Mouse (Mus musculus) hindbrain, embryonic 15.5 days (tissue): ENCODE data around the gene Srpr. TPM values are rescaled to one million over a fixed set of nuclear protein-coding genes. Genes with fewer than 3 reads are reported as not detected.
A peak's percentile ranks its signal among the peaks of the same experiment; 100 is the strongest.

Experiments used
- ATAC-seq: fragments of 200-750 bp; cut with Nextera tagmentation; 2 replicates; pipeline ENCODE4 v1.8.0; 2017; ENCODE audit warnings: low read depth, moderate number of reproducible peaks, moderate TSS enrichment; ENCODE audit not compliant: low FRiP score
- H3K27ac ChIP-seq: fragments of 300-500 bp; sonication (generic); replicated peaks from 2 replicates; pipeline ENCODE4 v1.5.1; 2015; ENCODE audit warnings: mild to moderate bottlenecking, inconsistent platforms
- H3K27me3 ChIP-seq: fragments of 300-500 bp; sonication (generic); 2 replicates; pipeline ENCODE4 v1.6.1; 2015; ENCODE audit warnings: control low read depth, inconsistent platforms
- H3K36me3 ChIP-seq: fragments of 300-500 bp; sonication (generic); 2 replicates; pipeline ENCODE4 v1.6.1; 2015; ENCODE audit warnings: control low read depth, inconsistent platforms
- H3K4me1 ChIP-seq: fragments of 300-500 bp; sonication (generic); replicated peaks from 2 replicates; pipeline ENCODE4 v1.6.1; 2015; ENCODE audit warnings: control low read depth, inconsistent platforms
- H3K4me2 ChIP-seq: fragments of 300-500 bp; sonication (generic); 2 replicates; pipeline ENCODE4 v1.6.1; 2015; ENCODE audit warnings: moderate library complexity, mild to moderate bottlenecking, inconsistent platforms
- H3K4me3 ChIP-seq: fragments of 300-500 bp; sonication (generic); 2 replicates; pipeline ENCODE4 v1.5.1; 2015; ENCODE audit warnings: mild to moderate bottlenecking, inconsistent platforms
- H3K9ac ChIP-seq: fragments of 300-500 bp; sonication (generic); 2 replicates; pipeline ENCODE4 v1.6.1; 2015; ENCODE audit warnings: inconsistent platforms
- H3K9me3 ChIP-seq: fragments of 300-500 bp; sonication (generic); 2 replicates; pipeline ENCODE4 v1.6.1; 2016; ENCODE audit warnings: control low read depth, inconsistent platforms
- WGBS: fragments of 180-500 bp; shearing (Covaris S2); methylation state at CpG from one replicate; pipeline ENCODE4 v1.1.7; 2015; 5-methylcytosine and 5-hydroxymethylcytosine counted together
- polyA plus RNA-seq: library from polyadenylated mRNA; unstranded; fragments of >200 nt; fragmentation: Nextera tagmentation; extraction: Ambion mirVana; gene quantifications from 2 replicates; pipeline ENCODE4 v1.2.1, GENCODE M21; 2015

The Srpr gene
- polyA plus RNA-seq, 1 experiment from 2014 or later, result 62.3 TPM

DNA sequence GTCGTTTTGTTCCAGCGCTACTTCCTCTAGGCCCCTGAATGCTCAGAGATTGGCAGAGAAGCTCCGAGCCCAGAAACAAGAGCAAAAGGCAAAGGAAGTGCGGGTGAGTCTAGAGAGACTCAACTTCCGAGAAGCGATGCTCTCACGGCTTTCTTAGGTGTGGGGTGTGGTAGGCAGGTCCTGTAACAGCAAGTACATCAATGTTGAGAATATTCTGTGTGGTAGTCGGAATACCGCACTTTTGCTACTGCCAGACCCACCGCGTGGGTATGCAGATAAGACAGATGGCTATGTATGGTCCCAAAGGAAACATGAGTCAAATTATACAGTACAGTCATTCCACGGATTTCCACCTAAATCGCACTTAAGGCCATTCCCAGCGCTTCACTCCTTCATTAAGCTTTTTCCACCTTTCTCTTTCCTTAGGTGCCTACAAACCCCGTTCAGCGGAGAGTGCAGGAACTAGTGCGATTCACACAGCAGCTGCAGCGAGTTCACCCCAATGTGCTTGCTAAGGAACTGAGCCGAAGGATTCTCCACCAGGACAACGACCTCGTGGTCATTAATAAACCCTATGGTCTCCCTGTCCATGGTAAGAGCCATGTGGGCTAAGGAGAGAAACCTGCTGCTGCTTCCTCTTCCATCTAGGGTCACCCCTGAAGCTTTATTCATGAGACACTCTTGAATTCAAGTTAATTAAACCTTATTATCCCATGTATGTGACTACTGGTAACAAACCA, 68.2 kb downstream of the Srpr start:
- H3K4me1 ChIP-seq, result peaks cover 22% of the 10 kb centered on the region
- no peaks in the 10 kb centered on the region for H3K27me3 ChIP-seq
- peak overlapping the region; percentile 66 for H3K4me2 ChIP-seq
- peak overlapping the region; percentile 79 for H3K27ac ChIP-seq
- H3K4me3 ChIP-seq, result peak overlapping the region; percentile 94
- H3K36me3 ChIP-seq, result peaks cover 8% of the 10 kb centered on the region
- WGBS, result 1% methylated on average over 21 of the region's 21 CpGs
- H3K9ac ChIP-seq, result peak overlapping the region; percentile 67
- ATAC-seq, result peak; percentile 65
- H3K9me3 ChIP-seq, result no peaks in the 10 kb centered on the region

DNA sequence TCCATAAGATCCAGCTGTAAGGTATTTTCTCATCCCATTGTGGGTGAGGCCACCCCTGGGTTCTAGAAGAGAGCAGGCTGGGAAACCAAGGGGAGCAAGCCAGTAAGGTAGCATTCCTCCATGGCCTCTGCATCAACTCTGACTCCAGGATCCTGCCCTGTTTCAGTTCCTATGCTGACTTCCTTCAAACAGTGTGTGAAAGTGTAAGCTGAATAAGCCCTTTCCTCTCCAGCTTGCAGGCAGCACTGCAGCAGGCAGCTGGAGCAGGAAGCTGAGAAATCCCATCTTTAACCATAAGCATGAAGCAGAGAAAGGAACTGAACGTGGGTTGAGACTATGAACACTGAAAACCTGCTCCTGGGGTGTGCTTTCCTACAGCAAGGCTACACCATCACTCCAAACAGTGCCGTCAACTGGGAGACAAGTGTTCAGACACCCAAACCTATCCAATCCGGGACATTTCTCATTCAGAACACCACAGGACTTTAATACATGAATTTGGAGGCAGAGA, 77.9 kb downstream of the Srpr start:
- no peaks in the 10 kb centered on the region for H3K4me1 ChIP-seq
- H3K4me3 ChIP-seq, result no peak overlapping the region
- no peak overlapping the region for H3K9ac ChIP-seq
- ATAC-seq, result no peak
- no peaks in the 10 kb centered on the region for H3K9me3 ChIP-seq
- H3K27ac ChIP-seq, result no peak overlapping the region
- H3K4me2 ChIP-seq, result no peak overlapping the region
- WGBS, result 87% methylated on average over 3 of the region's 3 CpGs
- H3K27me3 ChIP-seq, result no peaks in the 10 kb centered on the region
- H3K36me3 ChIP-seq, result peaks cover 25% of the 10 kb centered on the region

DNA sequence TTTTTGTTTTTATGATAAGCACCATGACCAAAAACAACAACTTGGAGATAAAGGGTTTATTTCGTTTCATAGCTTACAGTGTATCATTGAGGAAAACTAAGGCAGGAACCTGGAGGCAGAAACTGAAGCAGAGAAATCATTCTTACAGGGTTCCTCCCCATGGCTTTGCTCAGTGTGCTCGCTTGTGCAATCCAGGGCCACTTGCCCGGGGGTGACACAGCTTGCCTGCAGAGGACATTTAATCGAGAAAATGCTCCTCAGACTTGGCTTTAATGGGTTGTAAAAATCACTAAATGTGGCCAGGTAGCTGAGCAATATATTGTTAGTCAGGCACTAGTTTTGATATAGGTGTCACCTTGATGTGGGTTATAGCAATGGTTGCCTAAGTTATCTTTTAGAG, 78.5 kb downstream of the Srpr start:
- no peak overlapping the region for H3K4me3 ChIP-seq
- H3K4me1 ChIP-seq, result no peaks in the 10 kb centered on the region
- H3K27ac ChIP-seq, result no peak overlapping the region
- no peaks in the 10 kb centered on the region for H3K9me3 ChIP-seq
- peaks cover 4% of the 10 kb centered on the region for H3K27me3 ChIP-seq
- WGBS, result 94% methylated on average over 4 of the region's 4 CpGs
- no peak for ATAC-seq
- peaks cover 20% of the 10 kb centered on the region for H3K36me3 ChIP-seq
- H3K9ac ChIP-seq, result no peak overlapping the region
- H3K4me2 ChIP-seq, result no peak overlapping the region

DNA sequence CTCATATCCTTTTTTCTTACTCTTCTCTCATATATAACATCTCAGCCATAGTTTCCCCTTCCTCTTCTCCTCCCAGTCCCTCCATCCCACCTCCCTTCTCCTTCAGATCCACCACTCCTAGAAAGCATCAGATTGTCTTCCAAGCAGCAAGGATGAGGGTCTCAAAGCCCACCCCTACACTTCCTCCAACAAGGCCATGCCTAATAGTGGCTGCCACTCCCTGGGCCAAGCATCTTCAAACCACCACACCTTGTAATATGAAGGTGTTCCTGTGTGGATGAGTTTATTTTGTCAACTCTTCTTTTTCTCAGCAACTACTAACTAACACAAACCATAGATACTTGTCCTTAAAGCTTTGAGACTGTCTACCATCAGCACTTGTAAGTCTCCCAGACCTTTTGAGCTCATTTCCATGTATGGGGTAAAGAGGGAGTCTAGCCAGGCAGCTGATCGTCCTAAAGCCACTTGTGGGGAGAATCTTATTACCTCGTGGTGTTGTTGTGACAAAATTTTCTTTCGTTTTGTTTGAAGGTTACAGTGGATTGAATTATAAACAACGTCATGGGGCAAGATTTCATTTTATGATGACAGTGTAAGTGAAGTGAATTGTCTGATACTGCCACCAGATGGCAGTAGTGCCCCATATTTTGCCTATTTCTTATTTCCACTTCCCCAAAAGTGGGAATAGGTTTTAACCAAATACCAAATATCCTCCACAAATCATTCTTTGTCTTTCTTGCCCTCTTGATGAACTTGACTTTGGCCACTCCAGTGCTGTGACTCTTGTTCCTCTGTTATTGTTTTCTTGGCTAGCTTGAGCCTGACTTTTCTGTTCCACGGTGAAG, 82.3 kb downstream of the Srpr start:
- peak; percentile 36; the same call in 1 of the 2 replicates for ATAC-seq
- Histone ChIP-seq H3K4me2 (no peak overlapping the region), H3K27ac (no peak overlapping the region), H3K36me3 (peaks cover 9% of the 10 kb centered on the region; the same call in 1 of the 2 replicates), H3K9me3 (no peaks in the 10 kb centered on the region), H3K4me3 (no peak overlapping the region), H3K27me3 (peaks cover 28% of the 10 kb centered on the region), H3K9ac (no peak overlapping the region), H3K4me1 (no peaks in the 10 kb centered on the region)
- WGBS, result 12% methylated on average over 5 of the region's 5 CpGs

DNA sequence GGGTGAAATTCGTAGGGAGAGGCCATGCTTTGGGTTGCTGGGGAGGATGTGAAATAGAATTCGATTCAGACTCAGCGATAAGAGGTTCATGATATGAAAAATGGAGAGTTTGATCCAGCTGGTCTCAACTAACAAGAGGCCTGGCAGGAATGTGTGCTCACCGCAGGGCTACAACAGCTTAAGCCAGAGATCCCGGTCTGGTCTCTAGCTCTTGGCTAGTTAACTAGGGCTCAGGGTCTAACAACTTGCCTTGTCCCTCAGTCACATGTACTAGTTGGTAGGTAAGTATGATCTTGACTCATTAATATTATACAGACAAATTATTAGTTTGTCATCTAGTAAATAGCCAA, 82.9 kb downstream of the Srpr start:
- ATAC-seq, result peak; percentile 43; the same call in 1 of the 2 replicates
- peaks cover 3% of the 10 kb centered on the region; the same call in 1 of the 2 replicates for H3K36me3 ChIP-seq
- no peak overlapping the region for H3K4me2 ChIP-seq
- no peak overlapping the region for H3K9ac ChIP-seq
- no peaks in the 10 kb centered on the region for H3K9me3 ChIP-seq
- H3K27ac ChIP-seq, result no peak overlapping the region
- peaks cover 31% of the 10 kb centered on the region for H3K27me3 ChIP-seq
- H3K4me3 ChIP-seq, result no peak overlapping the region
- 48% methylated on average over 5 of the region's 5 CpGs for WGBS
- no peaks in the 10 kb centered on the region for H3K4me1 ChIP-seq

DNA sequence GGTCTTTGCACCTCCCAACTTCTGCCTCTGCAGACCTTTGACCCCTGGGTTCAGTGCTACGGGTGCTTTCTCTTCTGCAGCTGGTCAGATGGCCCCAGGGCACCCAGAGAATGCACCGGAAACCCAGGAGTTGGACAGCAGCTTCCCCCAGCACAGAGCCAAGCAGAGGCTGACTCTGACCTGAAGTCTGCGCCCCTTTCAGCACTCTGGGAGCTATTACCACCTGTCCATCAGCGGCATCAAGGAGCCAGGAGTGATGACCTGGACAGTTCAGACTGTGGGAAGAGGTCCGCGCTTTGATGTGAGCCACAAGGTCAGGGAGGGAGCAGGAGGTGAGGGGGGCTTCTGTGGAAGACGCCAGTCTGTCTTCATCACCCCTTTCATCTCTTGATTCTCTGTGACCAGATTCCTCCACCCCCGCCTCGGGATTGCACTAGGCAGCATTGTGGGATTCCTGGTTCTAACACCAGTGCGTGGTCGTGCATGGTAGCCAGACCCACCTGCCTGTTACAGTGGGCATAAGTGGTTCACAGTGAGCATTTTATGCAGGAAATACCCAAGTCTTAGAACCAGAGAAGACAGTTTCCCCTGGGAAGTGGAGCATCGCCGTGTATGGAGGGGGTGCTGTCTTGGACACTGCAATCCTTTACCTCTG, 83.6 kb downstream of the Srpr start:
- no peaks in the 10 kb centered on the region for H3K4me1 ChIP-seq
- no peaks in the 10 kb centered on the region for H3K9me3 ChIP-seq
- H3K36me3 ChIP-seq, result no peaks in the 10 kb centered on the region
- H3K9ac ChIP-seq, result no peak overlapping the region
- 0 out of 2 replicates have a peak, but pooled peaks have one; percentile 50 for ATAC-seq
- no peak overlapping the region for H3K4me2 ChIP-seq
- no peak overlapping the region for H3K4me3 ChIP-seq
- H3K27me3 ChIP-seq, result peaks cover 38% of the 10 kb centered on the region
- H3K27ac ChIP-seq, result no peak overlapping the region
- WGBS, result 58% methylated on average over 13 of the region's 13 CpGs

DNA sequence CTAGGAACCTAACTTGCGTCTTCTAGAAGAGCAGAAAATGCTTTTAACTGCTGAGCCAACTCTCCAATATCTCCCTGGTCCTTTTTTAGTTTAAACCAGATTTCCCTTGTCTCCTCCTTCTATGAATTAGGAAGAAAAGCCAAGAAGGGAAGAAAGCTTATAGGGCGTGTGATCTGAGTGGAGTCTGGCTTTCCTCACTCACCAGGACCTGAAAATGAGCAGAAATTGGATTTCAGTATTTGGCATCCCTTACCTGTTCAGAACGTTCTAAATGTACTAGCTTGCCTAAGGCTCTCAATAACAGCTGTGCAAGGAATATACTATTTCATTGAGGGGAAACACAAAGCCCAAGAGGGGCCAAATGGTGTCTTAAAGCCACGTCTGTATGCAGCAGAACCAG, 84.4 kb downstream of the Srpr start:
- 87% methylated on average over 4 of the region's 4 CpGs for WGBS
- no peak overlapping the region for H3K4me2 ChIP-seq
- H3K4me3 ChIP-seq, result no peak overlapping the region
- no peaks in the 10 kb centered on the region for H3K4me1 ChIP-seq
- H3K27ac ChIP-seq, result no peak overlapping the region
- no peaks in the 10 kb centered on the region for H3K9me3 ChIP-seq
- H3K36me3 ChIP-seq, result no peaks in the 10 kb centered on the region
- no peak overlapping the region for H3K9ac ChIP-seq
- H3K27me3 ChIP-seq, result peaks cover 42% of the 10 kb centered on the region
- ATAC-seq, result no peak

DNA sequence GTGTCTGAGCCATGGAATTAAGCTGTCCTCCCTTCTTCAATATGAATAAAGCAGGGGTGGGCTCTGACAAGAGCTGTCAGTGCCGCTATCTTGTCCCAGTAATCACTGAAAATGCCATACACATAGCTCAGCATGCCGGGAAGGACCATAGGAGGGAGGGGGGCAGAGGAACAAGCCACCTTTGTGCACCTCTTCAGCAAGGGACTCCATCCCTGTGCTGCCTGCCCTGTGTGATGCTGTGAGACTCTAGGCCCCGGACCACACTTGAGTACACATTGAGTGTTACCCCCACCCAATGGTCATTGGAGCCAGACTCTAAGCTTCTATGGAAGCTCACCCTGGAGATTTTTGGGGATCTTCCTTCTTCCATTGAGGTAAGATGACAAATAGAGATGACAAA, 86.4 kb downstream of the Srpr start:
- Histone ChIP-seq H3K4me1 (no peaks in the 10 kb centered on the region), H3K9me3 (no peaks in the 10 kb centered on the region), H3K36me3 (no peaks in the 10 kb centered on the region), H3K4me2 (no peak overlapping the region), H3K9ac (no peak overlapping the region), H3K4me3 (no peak overlapping the region), H3K27me3 (peaks cover 42% of the 10 kb centered on the region), H3K27ac (no peak overlapping the region)
- WGBS, result 80% methylated on average over 3 of the region's 3 CpGs
- no peak for ATAC-seq

DNA sequence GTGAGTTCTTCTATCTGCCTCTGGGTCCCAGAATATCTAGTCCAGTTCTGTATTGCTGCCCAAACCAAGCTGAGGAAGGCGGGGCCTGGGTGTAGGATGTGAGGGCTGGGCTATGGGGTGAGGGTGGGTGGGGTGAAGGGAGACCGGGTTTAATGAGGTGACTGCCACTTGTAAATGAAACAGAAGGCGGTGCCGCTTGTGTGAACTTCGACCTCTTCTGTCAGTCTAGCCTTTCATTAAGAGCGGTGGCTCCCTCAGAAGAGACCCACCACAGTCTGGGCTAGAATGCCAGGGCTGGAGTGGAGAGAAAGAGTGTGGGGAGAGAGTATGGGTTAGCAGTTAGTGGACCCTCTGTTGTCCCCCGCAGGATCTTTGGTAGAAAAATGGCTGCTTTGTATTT, 90.0 kb downstream of the Srpr start:
- no peak for ATAC-seq

DNA sequence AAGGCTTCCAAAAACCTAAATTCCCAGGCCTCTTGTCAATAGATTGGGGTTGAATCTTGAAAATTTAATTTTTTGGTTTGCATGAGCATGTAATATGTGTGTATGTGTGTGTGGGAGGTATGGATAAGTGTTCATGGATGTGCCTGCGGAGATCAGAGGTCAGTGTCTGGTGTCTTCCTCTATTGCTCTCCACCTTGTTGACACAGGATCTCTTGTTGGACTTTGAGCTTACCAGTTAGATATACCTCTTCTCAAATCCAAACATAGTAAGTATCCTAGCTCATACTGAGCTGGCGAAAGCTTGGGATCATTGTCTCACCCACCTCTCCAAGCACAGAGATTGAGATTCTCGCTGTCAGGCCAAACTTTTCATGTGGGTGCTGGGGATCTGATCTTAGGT, 90.4 kb downstream of the Srpr start:
- no peak overlapping the region for H3K27ac ChIP-seq
- no peaks in the 10 kb centered on the region for H3K9me3 ChIP-seq
- H3K4me2 ChIP-seq, result no peak overlapping the region
- H3K9ac ChIP-seq, result no peak overlapping the region
- H3K27me3 ChIP-seq, result peaks cover 38% of the 10 kb centered on the region
- no peaks in the 10 kb centered on the region for H3K4me1 ChIP-seq
- 92% methylated on average over 3 of the region's 3 CpGs for WGBS
- H3K4me3 ChIP-seq, result no peak overlapping the region
- H3K36me3 ChIP-seq, result no peaks in the 10 kb centered on the region
- no peak for ATAC-seq

More for the DNA sequence above, 90.0 kb downstream of the Srpr start:
- no peak overlapping the region for H3K9ac ChIP-seq
- no peak overlapping the region for H3K4me3 ChIP-seq
- 17% methylated on average over 7 of the region's 7 CpGs for WGBS
- H3K4me2 ChIP-seq, result no peak overlapping the region
- H3K27me3 ChIP-seq, result peaks cover 41% of the 10 kb centered on the region
- no peak overlapping the region for H3K27ac ChIP-seq
- no peaks in the 10 kb centered on the region for H3K4me1 ChIP-seq
- H3K9me3 ChIP-seq, result no peaks in the 10 kb centered on the region
- no peaks in the 10 kb centered on the region for H3K36me3 ChIP-seq

DNA sequence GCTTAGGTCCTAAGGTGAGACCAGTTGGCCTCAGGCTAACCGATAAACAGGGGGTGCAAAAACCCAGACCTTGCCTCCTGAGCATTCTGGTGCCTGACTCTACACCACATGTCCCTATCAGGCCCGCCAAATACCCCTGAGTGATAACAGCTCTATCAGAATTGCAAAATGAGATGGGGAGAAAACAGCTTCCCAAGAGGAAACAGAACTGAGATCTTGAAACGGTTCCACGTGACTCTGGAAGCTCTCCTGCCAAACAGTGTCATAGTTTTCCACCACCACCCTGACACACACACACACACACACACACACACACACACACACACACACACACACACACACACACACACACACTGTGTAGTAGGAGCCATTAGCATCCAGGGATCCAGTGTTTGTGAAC, 90.9 kb downstream of the Srpr start:
- H3K9me3 ChIP-seq, result no peaks in the 10 kb centered on the region
- H3K4me2 ChIP-seq, result no peak overlapping the region
- H3K36me3 ChIP-seq, result no peaks in the 10 kb centered on the region
- no peak overlapping the region for H3K9ac ChIP-seq
- no peak overlapping the region for H3K27ac ChIP-seq
- no peaks in the 10 kb centered on the region for H3K4me1 ChIP-seq
- peaks cover 33% of the 10 kb centered on the region for H3K27me3 ChIP-seq
- WGBS, result 74% methylated on average over 4 of the region's 4 CpGs
- no peak overlapping the region for H3K4me3 ChIP-seq
- ATAC-seq, result no peak

DNA sequence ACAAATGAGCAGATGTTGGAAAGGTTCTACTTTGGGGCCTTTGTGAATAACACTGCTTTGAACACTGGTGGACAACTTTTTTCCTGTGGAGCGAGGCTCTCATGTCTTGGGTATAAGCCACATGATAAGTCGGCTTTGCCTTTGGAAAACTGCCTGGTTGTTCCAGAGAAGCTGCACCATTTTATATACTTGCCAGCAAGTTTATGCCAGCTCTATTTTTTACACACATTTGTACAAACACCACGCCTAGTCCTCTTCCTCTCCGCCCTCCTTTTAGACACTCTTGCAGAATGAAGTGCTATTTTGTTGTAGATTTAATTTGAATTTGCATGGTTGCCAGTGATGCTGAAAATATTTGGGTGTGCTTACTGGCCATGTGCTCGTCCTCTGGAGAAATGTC, 93.5 kb downstream of the Srpr start:
- Histone ChIP-seq H3K4me3 (no peak overlapping the region), H3K4me1 (no peaks in the 10 kb centered on the region), H3K9me3 (no peaks in the 10 kb centered on the region), H3K36me3 (no peaks in the 10 kb centered on the region), H3K4me2 (no peak overlapping the region), H3K27ac (no peak overlapping the region), H3K27me3 (peaks cover 16% of the 10 kb centered on the region), H3K9ac (no peak overlapping the region)
- WGBS, result 68% methylated on average over 5 of the region's 5 CpGs
- no peak for ATAC-seq
